Mouse (Mus musculus): Measurements from ENCODE around the gene Hist2h2ac. TPM values are rescaled to one million over a fixed set of nuclear protein-coding genes. Genes with fewer than 3 reads are reported as not detected.

The Hist2h2ac gene
- polyA plus RNA-seq, 1 experiment = 8.5 TPM

- H3K27me3 ChIP-seq (ENCODE audit: control insufficient read depth) = peaks cover 23% of the 10 kb centered on the region
- peaks cover 34% of the 10 kb centered on the region for H3K4me1 ChIP-seq (ENCODE audit: control insufficient read depth)
- peaks cover 5% of the 10 kb centered on the region for H3K9me3 ChIP-seq (ENCODE audit: control insufficient read depth, low read length)
- TF ChIP-seq GATA1 (IDR thresholded peaks at IDR 0.05; ENCODE audit: low read length) = no peak
- TF ChIP-seq TAL1 (IDR thresholded peaks at IDR 0.05; ENCODE audit: low read length) = no peak
- no peaks in the 10 kb centered on the region; the same call in 1 of the 2 replicates for H3K36me3 ChIP-seq (ENCODE audit: control insufficient read depth)
- no peak overlapping the region for H3K4me3 ChIP-seq (replicated peaks)
These were observed 24.9 kb downstream of the Hist2h2ac start for GRCm38 (mm10) chr3:96195616-96196313.

DNA sequence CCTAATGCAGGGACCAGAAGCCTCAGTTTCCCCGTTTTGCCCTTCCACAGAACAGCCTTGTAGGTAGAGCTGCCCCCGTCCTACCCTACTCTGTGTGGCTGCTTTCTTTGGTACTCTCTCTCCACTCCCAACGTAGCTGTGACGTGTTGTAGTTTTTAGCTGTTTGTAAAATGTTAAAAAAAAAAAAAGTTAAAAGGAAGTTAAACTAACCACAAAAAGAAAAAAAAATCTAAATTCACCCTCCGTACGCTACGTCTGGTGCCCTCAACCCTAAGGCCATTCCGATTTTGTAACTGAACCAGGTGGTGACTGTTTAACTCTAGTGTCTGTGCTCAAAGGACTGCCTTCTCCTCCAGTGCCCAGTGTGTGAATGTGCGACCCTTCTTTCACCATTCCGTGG is 25.7 kb downstream of the Hist2h2ac start:
- H3K27me3 ChIP-seq (ENCODE audit: control insufficient read depth) = peaks cover 30% of the 10 kb centered on the region
- H3K4me1 ChIP-seq (ENCODE audit: control insufficient read depth) = peaks cover 34% of the 10 kb centered on the region
- H3K4me3 ChIP-seq (replicated peaks) = no peak overlapping the region
- peaks cover 5% of the 10 kb centered on the region for H3K9me3 ChIP-seq (ENCODE audit: control insufficient read depth, low read length)
- no peaks in the 10 kb centered on the region; the same call in 1 of the 2 replicates for H3K36me3 ChIP-seq (ENCODE audit: control insufficient read depth)
- TF ChIP-seq TAL1 (IDR thresholded peaks at IDR 0.05; ENCODE audit: low read length) (no peak), GATA1 (IDR thresholded peaks at IDR 0.05; ENCODE audit: low read length) (no peak)

GRCm38 (mm10) chr3:96192977-96193376 is 27.7 kb downstream of the Hist2h2ac start:
- peaks cover 20% of the 10 kb centered on the region for H3K4me1 ChIP-seq (ENCODE audit: control insufficient read depth)
- no peaks in the 10 kb centered on the region; the same call in 1 of the 2 replicates for H3K36me3 ChIP-seq (ENCODE audit: control insufficient read depth)
- no peak overlapping the region for H3K4me3 ChIP-seq (replicated peaks)
- H3K27me3 ChIP-seq (ENCODE audit: control insufficient read depth) = peaks cover 32% of the 10 kb centered on the region
- TF ChIP-seq TAL1 (IDR thresholded peaks at IDR 0.05; ENCODE audit: low read length) = no peak
- TF ChIP-seq GATA1 (IDR thresholded peaks at IDR 0.05; ENCODE audit: low read length) = no peak
- peaks cover 5% of the 10 kb centered on the region for H3K9me3 ChIP-seq (ENCODE audit: control insufficient read depth, low read length)

DNA sequence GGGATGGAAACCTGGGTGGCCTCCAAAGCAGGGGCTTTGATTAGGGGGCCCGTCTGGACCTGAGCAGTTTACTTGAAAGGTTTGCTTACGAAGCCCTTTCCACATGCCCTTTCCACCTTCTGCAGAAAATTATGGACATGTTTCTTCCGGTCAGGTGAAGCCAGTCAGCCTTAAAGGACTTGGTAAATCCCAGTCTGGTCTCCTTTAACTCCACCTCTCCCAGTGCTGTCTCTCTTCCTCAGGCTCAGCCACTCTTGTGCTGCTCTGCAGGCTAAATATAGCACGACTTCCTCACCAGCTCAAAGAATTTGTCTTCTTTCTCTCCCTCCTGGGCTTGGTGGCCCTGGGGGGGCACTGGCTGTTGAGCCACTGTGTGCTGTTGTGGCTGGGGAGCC is 38.3 kb downstream of the Hist2h2ac start:
- peaks cover 9% of the 10 kb centered on the region for H3K4me1 ChIP-seq (ENCODE audit: control insufficient read depth)
- H3K4me3 ChIP-seq (replicated peaks) = no peak overlapping the region
- H3K27me3 ChIP-seq (ENCODE audit: control insufficient read depth) = peaks cover 57% of the 10 kb centered on the region
- peaks cover 19% of the 10 kb centered on the region for H3K36me3 ChIP-seq (ENCODE audit: control insufficient read depth)
- no peaks in the 10 kb centered on the region for H3K9me3 ChIP-seq (ENCODE audit: control insufficient read depth, low read length)
- TF ChIP-seq TAL1 (IDR thresholded peaks at IDR 0.05; ENCODE audit: low read length) (no peak), GATA1 (IDR thresholded peaks at IDR 0.05; ENCODE audit: low read length) (no peak)

- no peak overlapping the region for H3K4me3 ChIP-seq (replicated peaks)
- peaks cover 54% of the 10 kb centered on the region for H3K27me3 ChIP-seq (ENCODE audit: control insufficient read depth)
- peaks cover 9% of the 10 kb centered on the region for H3K4me1 ChIP-seq (ENCODE audit: control insufficient read depth)
- no peaks in the 10 kb centered on the region for H3K9me3 ChIP-seq (ENCODE audit: control insufficient read depth, low read length)
- H3K36me3 ChIP-seq (ENCODE audit: control insufficient read depth) = peaks cover 24% of the 10 kb centered on the region
- TF ChIP-seq GATA1 (IDR thresholded peaks at IDR 0.05; ENCODE audit: low read length) (no peak), TAL1 (IDR thresholded peaks at IDR 0.05; ENCODE audit: low read length) (no peak)
These were observed 38.9 kb downstream of the Hist2h2ac start for GRCm38 (mm10) chr3:96181510-96182381.

DNA sequence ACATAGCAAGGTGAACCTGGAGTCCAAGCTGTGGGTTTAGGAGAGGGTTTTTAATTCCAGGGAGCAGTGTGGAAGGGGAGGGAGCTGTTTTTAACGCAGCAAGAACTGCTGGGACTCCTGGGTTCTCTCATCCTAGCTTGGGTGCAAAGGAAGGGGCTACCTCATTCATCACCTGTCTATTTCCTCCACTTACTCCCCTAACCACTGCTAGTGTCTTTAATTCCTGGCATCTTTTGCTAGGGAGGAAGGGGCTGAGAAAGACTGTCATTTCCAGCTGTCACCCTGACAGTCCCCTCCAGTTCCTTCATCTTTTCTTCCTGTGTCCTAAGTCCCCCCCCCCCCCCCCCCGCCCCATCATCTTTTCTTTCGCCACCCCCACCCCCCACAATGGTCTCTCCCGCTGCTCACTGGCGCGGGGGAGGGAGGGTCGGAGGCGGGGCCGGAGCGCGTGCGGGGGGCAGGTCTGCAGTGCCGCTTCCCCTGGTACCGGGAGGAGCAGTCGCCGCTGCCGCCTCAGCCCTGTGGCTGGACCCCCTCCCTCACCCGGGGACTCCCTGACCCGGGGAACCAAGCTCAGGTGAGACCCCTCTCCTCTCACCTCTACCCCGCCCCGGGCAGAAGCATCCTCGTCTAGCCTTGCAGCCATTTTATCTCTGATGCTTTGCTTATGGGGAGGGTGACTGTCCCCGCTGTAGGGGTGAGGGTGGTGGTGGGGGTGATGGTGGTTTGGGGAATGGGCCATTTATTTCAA is 39.8 kb downstream of the Hist2h2ac start, which contains the start of gene Sv2a:
TSS of gene Sv2a (plus strand) at position 425 of the 751 bp plus-strand sequence.
- Histone ChIP-seq H3K4me1 (ENCODE audit: control insufficient read depth) (peaks cover 9% of the 10 kb centered on the region), H3K9me3 (ENCODE audit: control insufficient read depth, low read length) (no peaks in the 10 kb centered on the region), H3K27me3 (ENCODE audit: control insufficient read depth) (peaks cover 51% of the 10 kb centered on the region), H3K4me3 (replicated peaks) (peak within 1 kb of the TSS; percentile 41), H3K36me3 (ENCODE audit: control insufficient read depth) (peaks cover 32% of the 10 kb centered on the region)
- TF ChIP-seq GATA1 (IDR thresholded peaks at IDR 0.05; ENCODE audit: low read length) = no peak
- no peak for TF ChIP-seq TAL1 (IDR thresholded peaks at IDR 0.05; ENCODE audit: low read length)

DNA sequence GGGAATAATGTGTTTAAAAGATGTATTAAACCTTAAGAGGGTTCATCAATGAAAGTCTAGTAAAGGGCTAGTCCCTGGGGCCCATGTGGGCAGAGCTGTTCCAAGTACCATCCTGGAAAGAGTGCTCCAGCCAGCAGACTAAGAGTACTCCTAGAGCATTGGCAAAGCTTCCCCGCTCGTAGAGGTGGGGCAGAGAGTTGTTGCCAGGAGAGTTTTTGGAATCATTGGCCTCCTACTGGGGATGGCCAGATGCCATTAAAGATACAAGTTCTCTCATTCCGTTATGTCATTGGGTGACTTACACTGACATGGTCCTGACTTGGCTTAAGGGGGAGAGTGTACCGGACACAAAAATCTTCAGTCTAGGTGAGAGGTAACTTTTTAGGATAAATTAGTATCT is 41.1 kb downstream of the Hist2h2ac start:
- peaks cover 46% of the 10 kb centered on the region for H3K36me3 ChIP-seq (ENCODE audit: control insufficient read depth)
- no peak for TF ChIP-seq GATA1 (IDR thresholded peaks at IDR 0.05; ENCODE audit: low read length)
- no peak for TF ChIP-seq TAL1 (IDR thresholded peaks at IDR 0.05; ENCODE audit: low read length)

DNA sequence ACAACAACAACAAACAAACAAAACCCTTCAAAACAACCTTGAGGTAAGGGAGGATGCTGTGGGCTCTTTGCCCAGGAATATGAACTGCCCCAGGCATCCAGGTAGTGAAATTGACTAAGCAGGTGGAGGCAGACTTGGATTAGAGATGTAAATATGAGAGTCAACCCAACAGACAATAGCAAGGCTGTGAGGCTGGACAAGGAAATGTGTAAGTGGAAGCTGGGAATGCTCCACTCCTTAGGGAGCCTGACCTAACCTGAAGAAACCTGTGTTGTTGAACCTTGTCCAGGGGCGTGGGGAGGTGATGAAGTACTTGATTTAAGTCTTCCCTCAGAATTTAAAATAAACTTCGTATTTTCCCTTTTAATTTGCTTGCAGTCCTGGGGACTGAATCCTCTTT is 41.8 kb downstream of the Hist2h2ac start:
- TF ChIP-seq GATA1 (IDR thresholded peaks at IDR 0.05; ENCODE audit: low read length) (no peak), TAL1 (IDR thresholded peaks at IDR 0.05; ENCODE audit: low read length) (no peak)
- Histone ChIP-seq H3K36me3 (ENCODE audit: control insufficient read depth) (peaks cover 52% of the 10 kb centered on the region), H3K4me1 (ENCODE audit: control insufficient read depth) (peaks cover 23% of the 10 kb centered on the region), H3K9me3 (ENCODE audit: control insufficient read depth, low read length) (no peaks in the 10 kb centered on the region), H3K27me3 (ENCODE audit: control insufficient read depth) (peaks cover 38% of the 10 kb centered on the region), H3K4me3 (replicated peaks) (no peak overlapping the region)

More for the DNA sequence above, 41.1 kb downstream of the Hist2h2ac start:
- Histone ChIP-seq H3K4me1 (ENCODE audit: control insufficient read depth) (peaks cover 17% of the 10 kb centered on the region), H3K9me3 (ENCODE audit: control insufficient read depth, low read length) (no peaks in the 10 kb centered on the region), H3K27me3 (ENCODE audit: control insufficient read depth) (peaks cover 43% of the 10 kb centered on the region), H3K4me3 (replicated peaks) (no peak overlapping the region)
